11 mouse cellular contexts compared by ENCODE assay signal in the genomic region with DNA sequence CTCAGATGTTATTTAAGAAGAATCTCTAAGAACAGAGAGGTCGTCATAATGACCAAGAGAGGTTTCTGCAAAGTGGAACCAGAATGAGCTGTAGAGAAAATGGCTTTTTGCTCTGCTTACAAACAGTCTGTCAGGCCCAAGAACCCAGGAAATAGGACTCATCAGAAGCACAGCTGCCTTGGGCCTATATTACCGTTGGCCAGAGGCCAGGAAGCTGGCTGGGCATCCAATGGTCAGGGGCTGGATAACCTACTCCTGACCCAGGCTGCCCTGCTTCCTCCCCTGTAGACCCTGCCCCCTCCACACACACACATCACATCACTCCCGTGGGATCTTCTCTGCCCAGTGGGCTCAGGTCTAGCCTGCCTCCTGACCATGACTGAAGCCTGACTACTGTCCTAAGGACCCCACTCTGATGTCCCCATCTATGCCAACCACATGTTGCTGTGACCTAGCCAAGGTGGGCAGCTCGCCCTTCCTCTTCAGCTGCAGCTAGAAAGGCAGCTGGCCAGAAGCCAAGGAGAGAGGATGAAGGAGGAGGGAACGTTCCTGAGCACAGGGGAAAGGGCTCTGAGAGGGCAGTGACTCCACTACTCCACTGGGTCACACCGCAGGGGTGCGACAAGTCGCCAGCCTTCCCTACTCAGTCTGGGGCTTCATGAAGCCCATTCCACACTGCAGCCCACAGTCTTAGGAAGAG. TPM values are rescaled to one million over a fixed set of nuclear protein-coding genes. Genes with fewer than 3 reads are reported as not detected.
A peak's percentile ranks its signal among the peaks of the same experiment; 100 is the strongest.
DNase-seq lines count a peak whose midpoint lies in the region; ATAC-seq and TF ChIP-seq lines count a peak whose summit lies in the region.
"Had no signal": no experiment of that assay in that cellular context is flagged by ENCODE, and none has a peak within 500 bp of the region (broad histone marks: within the 10 kb centered on the region; RNA-seq: fewer than 3 reads in every experiment).

No protein-coding gene starts in this region.

- H3K4me3 ChIP-seq in heart, embryonic 13.5 days, result no peak overlapping the region
- H3K4me3 ChIP-seq in kidney, postnatal 0 days (replicated peaks; ENCODE audit: low read depth, low read length), result no peak overlapping the region
- no peak overlapping the region for H3K4me3 ChIP-seq in lung, postnatal 0 days (ENCODE audit: low read depth, low read length)
- no peak overlapping the region for H3K4me3 ChIP-seq in left cerebral cortex, adult 2 months
- H3K4me3 ChIP-seq: neural tube, embryonic 13.5 days had no signal

- intact Hi-C loops in heart, postnatal 36 days (cut with DNase I), result no loop called here
- intact Hi-C loops in left cerebral cortex, adult 2 months (cut with DNase I), result loop anchor here (10.0 kb wide), 1 partner anchor 275 kb away; no protein-coding TSS in a partner anchor

- no peaks in the 10 kb centered on the region for H3K27me3 ChIP-seq in heart, embryonic 13.5 days (replicated peaks)
- no peaks in the 10 kb centered on the region for H3K27me3 ChIP-seq in kidney, postnatal 0 days (ENCODE audit: insufficient read depth, low read length)
- H3K27me3 ChIP-seq in lung, postnatal 0 days (replicated peaks; ENCODE audit: insufficient read depth, low read length), result no peaks in the 10 kb centered on the region
- H3K27me3 ChIP-seq: neural tube, embryonic 13.5 days had no signal

- H3K4me1 ChIP-seq in heart, embryonic 13.5 days, result peaks cover 89% of the 10 kb centered on the region
- peaks cover 42% of the 10 kb centered on the region for H3K4me1 ChIP-seq in kidney, postnatal 0 days (replicated peaks; ENCODE audit: insufficient read depth, low read length)
- H3K4me1 ChIP-seq in lung, postnatal 0 days (ENCODE audit: insufficient read depth, low read depth, low read length), result peaks cover 37% of the 10 kb centered on the region

- H3K4me2 ChIP-seq in heart, embryonic 13.5 days, result no peak overlapping the region
- H3K4me2 ChIP-seq in kidney, postnatal 0 days (ENCODE audit: low read length), result no peak overlapping the region
- no peak overlapping the region for H3K4me2 ChIP-seq in lung, postnatal 0 days (replicated peaks; ENCODE audit: low read depth, low read length)
- H3K4me2 ChIP-seq: neural tube, embryonic 13.5 days had no signal

- H3K27ac ChIP-seq in heart, embryonic 13.5 days (replicated peaks), result peak overlapping the region; percentile 69
- peak overlapping the region; percentile 83 for H3K27ac ChIP-seq in kidney, postnatal 0 days
- peak overlapping the region; percentile 71 for H3K27ac ChIP-seq in lung, postnatal 0 days (ENCODE audit: low read length)
- H3K27ac ChIP-seq in left cerebral cortex, adult 2 months, result no peak overlapping the region
- H3K27ac ChIP-seq: neural tube, embryonic 13.5 days had no signal

- H3K9me3 ChIP-seq in heart, embryonic 13.5 days, result no peaks in the 10 kb centered on the region
- H3K9me3 ChIP-seq in kidney, postnatal 0 days (replicated peaks; ENCODE audit: low read length), result no peaks in the 10 kb centered on the region
- H3K9me3 ChIP-seq in lung, postnatal 0 days (ENCODE audit: low read length), result no peaks in the 10 kb centered on the region
- H3K9me3 ChIP-seq: neural tube, embryonic 13.5 days had no signal

- WGBS in heart, embryonic 13.5 days, result 28% methylated on average over 8 of the region's 8 CpGs
- 27% methylated on average over 8 of the region's 8 CpGs for WGBS in kidney, postnatal 0 days
- WGBS in lung, postnatal 0 days, result 14% methylated on average over 8 of the region's 8 CpGs

- no peak for DNase-seq in heart, postnatal 36 days
- peak; percentile 59 for DNase-seq in MN1 (ENCODE audit: low spot score)
- no peak for DNase-seq in kidney, postnatal 0 days (ENCODE audit: low spot score)
- DNase-seq in lung, postnatal 0 days (ENCODE audit: low spot score), result peak; percentile 48
- no peak for DNase-seq in left cerebral cortex, adult 2 months (ENCODE audit: extremely low spot score in 1 of 2, low spot score in 2 of 2)
- no peak for DNase-seq in ovary, adult 18-20 months (ENCODE audit: low spot score)
- DNase-seq in layer of hippocampus, adult 11-12 months (ENCODE audit: low spot score), result no peak
- DNase-seq: adrenal gland, adult 2 months had no signal

- TF ChIP-seq CTCF in kidney, postnatal 0 days (IDR thresholded peaks at IDR 0.05; ENCODE audit: low read depth), result no peak
- no peak for TF ChIP-seq CTCF in lung, postnatal 0 days (IDR thresholded peaks at IDR 0.05)
- no peak for TF ChIP-seq CTCF in left cerebral cortex, adult 2 months (IDR thresholded peaks at IDR 0.05)

- peak overlapping the region; percentile 33; the same call in 1 of the 2 replicates for H3K9ac ChIP-seq in heart, embryonic 13.5 days
- H3K9ac ChIP-seq in kidney, postnatal 0 days (ENCODE audit: low read depth, low read length), result no peak overlapping the region
- no peak overlapping the region for H3K9ac ChIP-seq in lung, postnatal 0 days (replicated peaks; ENCODE audit: low read depth)
- H3K9ac ChIP-seq: neural tube, embryonic 13.5 days had no signal

- H3K36me3 ChIP-seq in heart, embryonic 13.5 days, result no peaks in the 10 kb centered on the region
- no peaks in the 10 kb centered on the region for H3K36me3 ChIP-seq in kidney, postnatal 0 days (ENCODE audit: insufficient read depth, low read length)
- no peaks in the 10 kb centered on the region for H3K36me3 ChIP-seq in lung, postnatal 0 days (ENCODE audit: insufficient read depth, low read length)

- no peak for ATAC-seq in heart, embryonic 13.5 days (ENCODE audit: extremely low read depth, insufficient number of reproducible peaks, low FRiP score, low TSS enrichment)
- no peak for ATAC-seq in kidney, postnatal 0 days (replicated peaks; ENCODE audit: low FRiP score, low read depth)
- ATAC-seq in lung, postnatal 0 days, result no peak

- TF ChIP-seq EP300 in lung, postnatal 0 days (IDR thresholded peaks at IDR 0.05), result no peak

RNA-seq across cellular contexts. Expression of a gene that starts 14.9 kb away (rescaled TPM):
- 0.11 and 0.15 TPM in 2 replicates for polyA plus RNA-seq in heart, embryonic 13.5 days (2015; fragmentation: Nextera tagmentation; extraction: Ambion mirVana)
- total RNA-seq in heart, postnatal 36 days (2021), result under 1 TPM in 1 of 2 experiments, not detected in 1; 0.11 TPM
- polyA plus RNA-seq in kidney, postnatal 0 days (2015; fragmentation: Nextera tagmentation; extraction: Ambion mirVana), result 0.38 and 0.50 TPM in 2 replicates
- polyA plus RNA-seq in lung, postnatal 0 days (2015; fragmentation: Nextera tagmentation; extraction: Ambion mirVana), result 0.12 and 0.14 TPM in 2 replicates
- total RNA-seq in left cerebral cortex, adult 2 months (2021), result under 1 TPM; 0.77 to 0.89 TPM
- polyA plus RNA-seq: forebrain, embryonic 11.5 days had no signal

RNA-seq across cellular contexts. Expression of a gene that starts 17.9 kb away (rescaled TPM):
- polyA plus RNA-seq in heart, embryonic 13.5 days (2015; fragmentation: Nextera tagmentation; extraction: Ambion mirVana), result 3.8 and 4.0 TPM in 2 replicates
- 1 to 10 TPM; 2.4 to 2.6 TPM for total RNA-seq in heart, postnatal 36 days (2021)
- 12.9 and 13.0 TPM in 2 replicates for polyA plus RNA-seq in kidney, postnatal 0 days (2015; fragmentation: Nextera tagmentation; extraction: Ambion mirVana)
- polyA plus RNA-seq in lung, postnatal 0 days (2015; fragmentation: Nextera tagmentation; extraction: Ambion mirVana), result 5.0 and 5.2 TPM in 2 replicates
- total RNA-seq in left cerebral cortex, adult 2 months (2021), result 10 to 100 TPM; 30.8 to 36.1 TPM

RNA-seq across cellular contexts. Expression of a gene that starts 39.1 kb away (rescaled TPM):
- not detected in 2 replicates for polyA plus RNA-seq in heart, embryonic 13.5 days (2015; fragmentation: Nextera tagmentation; extraction: Ambion mirVana)
- not detected for total RNA-seq in heart, postnatal 36 days (2021)
- polyA plus RNA-seq in kidney, postnatal 0 days (2015; fragmentation: Nextera tagmentation; extraction: Ambion mirVana), result 0.13 and 0.20 TPM in 2 replicates
- polyA plus RNA-seq in lung, postnatal 0 days (2015; fragmentation: Nextera tagmentation; extraction: Ambion mirVana), result 0.23 and 0.44 TPM in 2 replicates
- total RNA-seq in left cerebral cortex, adult 2 months (2021), result under 1 TPM in 1 of 2 experiments, not detected in 1; 0.14 TPM
- polyA plus RNA-seq: forebrain, embryonic 11.5 days had no signal

RNA-seq across cellular contexts. Expression of a gene that starts 40.9 kb away (rescaled TPM):
- polyA plus RNA-seq in heart, embryonic 13.5 days (2015; fragmentation: Nextera tagmentation; extraction: Ambion mirVana), result 8.6 and 8.7 TPM in 2 replicates
- total RNA-seq in heart, postnatal 36 days (2021), result 1 to 10 TPM; 5.3 to 5.8 TPM
- 7.6 and 8.7 TPM in 2 replicates for polyA plus RNA-seq in kidney, postnatal 0 days (2015; fragmentation: Nextera tagmentation; extraction: Ambion mirVana)
- 7.1 and 8.4 TPM in 2 replicates for polyA plus RNA-seq in lung, postnatal 0 days (2015; fragmentation: Nextera tagmentation; extraction: Ambion mirVana)
- total RNA-seq in left cerebral cortex, adult 2 months (2021), result 10 to 100 TPM; 12.7 to 15.1 TPM

Comparison
In these comparisons a context has a peak if more than half of its experiments do, and no peak if none do; other contexts are left out.
1. DNase-seq: peak in MN1 (single experiment) and lung, postnatal 0 days (single experiment); none in heart, postnatal 36 days (0 of 2), kidney, postnatal 0 days (single experiment), left cerebral cortex, adult 2 months (0 of 2), ovary, adult 18-20 months (single experiment) and layer of hippocampus, adult 11-12 months (single experiment).